Mouse (Mus musculus) leukemia stem cell, adult 10-12 weeks (primary cell): Measurements from ENCODE around the gene Tshb. TPM values are rescaled to one million over a fixed set of nuclear protein-coding genes. Genes with fewer than 3 reads are reported as not detected.

ENCODE experiments used
- polyA plus RNA-seq: library from polyadenylated mRNA; stranded (reverse); fragments of >175 nt; gene quantifications from 2 replicates; pipeline ENCODE4 v1.2.3, GENCODE M21; 2012; ENCODE audit warnings: low replicate concordance

The Tshb gene
- polyA plus RNA-seq = not detected in 2 replicates

DNA sequence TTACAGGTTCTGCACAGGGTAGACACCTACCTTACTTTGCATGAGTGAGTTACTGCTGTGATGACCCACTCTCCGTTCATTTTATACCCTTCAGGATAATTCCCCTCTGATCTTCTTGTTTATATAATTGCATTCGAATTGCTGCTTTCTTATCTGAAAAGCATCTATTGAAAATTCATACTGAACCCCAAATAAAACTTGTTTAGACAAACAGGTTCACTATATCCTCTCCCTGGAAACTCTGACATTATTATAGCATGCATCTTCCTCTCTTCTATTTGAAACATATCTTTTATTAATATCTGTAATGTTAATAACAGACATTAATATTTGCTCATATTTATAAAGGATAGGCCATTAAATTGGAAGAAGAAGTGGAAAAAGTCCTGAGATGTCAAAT is at the start of gene Tshb:
TSS of gene Tshb (minus strand) at position 101 of the 400 bp plus-strand sequence.

DNA sequence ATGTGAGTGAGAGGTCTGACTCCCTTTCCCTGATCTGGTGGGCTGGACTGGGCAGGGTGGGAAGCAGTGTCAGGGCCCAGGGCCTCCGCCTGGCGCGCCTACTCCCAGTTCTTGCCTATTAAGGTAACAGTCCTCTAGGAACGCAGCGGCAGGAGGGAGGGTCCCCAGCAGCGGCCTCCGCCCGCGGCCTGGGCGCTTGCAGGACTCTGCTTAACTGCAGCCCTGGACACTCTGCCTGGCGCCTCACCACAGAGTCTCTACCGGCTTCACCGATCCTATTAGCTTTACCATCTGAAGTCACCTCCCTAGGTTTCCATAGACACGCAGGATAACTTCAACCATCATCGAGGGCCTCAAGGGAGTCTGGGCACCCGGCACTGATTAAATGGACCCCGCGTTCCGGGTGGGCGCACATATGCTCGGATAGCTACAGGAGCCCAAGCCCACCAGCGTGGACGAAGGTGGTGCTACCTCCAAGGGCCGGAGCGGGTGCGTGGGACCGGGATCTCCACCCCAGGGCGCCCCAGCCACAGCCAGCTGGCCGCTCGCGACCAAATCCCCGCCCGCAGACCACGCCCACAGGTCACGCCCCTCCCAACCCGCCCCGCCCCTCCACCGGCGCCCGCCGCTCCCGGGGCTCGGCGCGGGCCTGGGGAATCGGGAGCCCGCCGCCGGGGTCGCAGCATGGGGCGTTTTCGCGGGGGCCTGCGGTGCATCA is 48.0 kb downstream of the Tshb start, which contains the start of gene Tspan2:
TSS of gene Tspan2 (plus strand) at position 217 of the 718 bp plus-strand sequence.

Other genes with a start within 250 kb of the Tshb start
- 0.05 and 0.95 TPM in 2 replicates for gene Tspan2, start 48.2 kb downstream of the Tshb start, polyA plus RNA-seq
- not detected in 2 replicates for gene Sycp1, start 153.4 kb upstream of the Tshb start, polyA plus RNA-seq
- gene Nr1h5, start 181.4 kb upstream of the Tshb start, polyA plus RNA-seq = not detected in 2 replicates
- gene Sike1, start 213.0 kb upstream of the Tshb start, polyA plus RNA-seq = 5.1 and 6.1 TPM in 2 replicates
- gene Csde1, start 237.7 kb upstream of the Tshb start, polyA plus RNA-seq = 4.7 and 9.9 TPM in 2 replicates